Mouse (Mus musculus) intestine, embryonic 14.5 days (tissue): ENCODE data around the gene Sult2a2. TPM values are rescaled to one million over a fixed set of nuclear protein-coding genes. Genes with fewer than 3 reads are reported as not detected.
"Not testable (repeated sequence)": the region's sequence is repeated elsewhere in the genome, so short reads cannot be mapped to it uniquely, and the experiment has no call there.

Experiments used
- ATAC-seq: fragments of 200-750 bp; cut with Nextera tagmentation; replicated peaks from 2 replicates; pipeline ENCODE4 v1.8.0; 2017; ENCODE audit warnings: low read depth, moderate number of reproducible peaks, moderate TSS enrichment, moderate library complexity; ENCODE audit not compliant: low FRiP score, low TSS enrichment
- DNase-seq: peaks from one replicate; pipeline ENCODE4 v3.0.0-alpha.2; 2018; ENCODE audit warnings: low spot score
- H3K27ac ChIP-seq: fragments of 300-500 bp; sonication (generic); 2 replicates; pipeline ENCODE4 v1.5.1; 2014; ENCODE audit warnings: low read depth, mild to moderate bottlenecking, control low read depth
- H3K27me3 ChIP-seq: fragments of 300-500 bp; sonication (generic); replicated peaks from 2 replicates; pipeline ENCODE4 v1.6.1; 2014; ENCODE audit warnings: low read length, control low read depth; ENCODE audit not compliant: control insufficient read depth, insufficient read depth
- H3K36me3 ChIP-seq: fragments of 300-500 bp; sonication (generic); 2 replicates; pipeline ENCODE4 v1.6.1; 2014; ENCODE audit warnings: low read length, control low read depth; ENCODE audit not compliant: control insufficient read depth, insufficient read depth
- H3K4me1 ChIP-seq: fragments of 300-500 bp; sonication (generic); replicated peaks from 2 replicates; pipeline ENCODE4 v1.6.1; 2014; ENCODE audit warnings: low read length, control low read depth, mixed read lengths; ENCODE audit not compliant: control insufficient read depth, insufficient read depth
- H3K4me2 ChIP-seq: fragments of 300-500 bp; sonication (generic); 2 replicates; pipeline ENCODE4 v1.6.1; 2014; ENCODE audit warnings: low read length
- H3K4me3 ChIP-seq: fragments of 300-500 bp; sonication (generic); 2 replicates; pipeline ENCODE4 v1.5.1; 2014; ENCODE audit warnings: low read depth, low read length, control low read depth, mixed read lengths
- H3K9ac ChIP-seq: fragments of 300-500 bp; sonication (generic); 2 replicates; pipeline ENCODE4 v1.6.1; 2014; ENCODE audit warnings: mild to moderate bottlenecking, low read length
- H3K9me3 ChIP-seq: fragments of 300-500 bp; sonication (generic); 2 replicates; pipeline ENCODE4 v1.6.1; 2016; ENCODE audit warnings: low read length, control low read depth; ENCODE audit not compliant: control insufficient read depth
- WGBS: fragments of 180-500 bp; shearing (Covaris S2); extraction: QIAGEN DNeasy Blood & Tissue Kit; methylation state at CpG from one replicate; pipeline ENCODE4 v1.1.7; 2014; 5-methylcytosine and 5-hydroxymethylcytosine counted together
- polyA plus RNA-seq: library from polyadenylated mRNA; unstranded; fragments of >200 nt; fragmentation: Nextera tagmentation; extraction: Ambion mirVana; gene quantifications from 2 replicates; pipeline ENCODE4 v1.2.1, GENCODE M21; 2014

Gene Sult2a2
- not detected in 2 replicates for polyA plus RNA-seq

GRCm38 (mm10) chr7:13733205-13733604 is at the start of gene Sult2a2:
TSS of gene Sult2a2 (plus strand) at chr7:13733505.
- not testable (repeated sequence) for H3K4me3 ChIP-seq, ATAC-seq, H3K27me3 ChIP-seq, H3K4me1 ChIP-seq, H3K27ac ChIP-seq, H3K4me2 ChIP-seq, H3K9ac ChIP-seq, DNase-seq, H3K9me3 ChIP-seq, H3K36me3 ChIP-seq
- 69% methylated on average over 1 of the region's 2 CpGs for WGBS

- Histone ChIP-seq H3K27me3 (no peaks in the 10 kb centered on the region), H3K27ac (no peak overlapping the region), H3K4me3 (no peak overlapping the region), H3K9ac (no peak overlapping the region), H3K9me3 (no peaks in the 10 kb centered on the region), H3K4me1 (no peaks in the 10 kb centered on the region), H3K4me2 (no peak overlapping the region), H3K36me3 (no peaks in the 10 kb centered on the region)
- no peak for DNase-seq
- 81% methylated on average over 1 of the region's 1 CpGs for WGBS
- ATAC-seq: no peak
Observed at GRCm38 (mm10) chr7:13813913-13814312, 80.6 kb downstream of the Sult2a2 start.

Other genes with a start within 250 kb of the Sult2a2 start
- not detected in 2 replicates for gene Bsph2, start 162.4 kb upstream of the Sult2a2 start, polyA plus RNA-seq
- gene Sult2a5, start 109.5 kb upstream of the Sult2a2 start, polyA plus RNA-seq: not detected in 2 replicates
- gene Sult2a1, start 103.9 kb downstream of the Sult2a2 start, polyA plus RNA-seq: not detected in 2 replicates